Mouse (Mus musculus): ENCODE measurements at regions not wholly inside any gene's neighbourhood (a gene's known extent, or its start where the extent isn't known, plus 50 kb on each side); places are given as distances from the start of the nearest gene placed in this dataset.

- Histone ChIP-seq H3K27ac (ENCODE audit: insufficient read depth, low read depth, low read length) (no peak overlapping the region), H3K4me1 (ENCODE audit: control insufficient read depth, insufficient read depth, low read length) (no peaks in the 10 kb centered on the region), H3K4me3 (ENCODE audit: insufficient read depth, low read length) (no peak overlapping the region)
- TF ChIP-seq CTCF (IDR thresholded peaks at IDR 0.05; ENCODE audit: low read depth, low read length) (no peak), POLR2A (IDR thresholded peaks at IDR 0.05; ENCODE audit: borderline replicate concordance, low read depth, low read length) (no peak)
These were observed 402.7 kb upstream of the Btbd3 start for GRCm38 (mm10) chr2:137853399-137854259.

DNA sequence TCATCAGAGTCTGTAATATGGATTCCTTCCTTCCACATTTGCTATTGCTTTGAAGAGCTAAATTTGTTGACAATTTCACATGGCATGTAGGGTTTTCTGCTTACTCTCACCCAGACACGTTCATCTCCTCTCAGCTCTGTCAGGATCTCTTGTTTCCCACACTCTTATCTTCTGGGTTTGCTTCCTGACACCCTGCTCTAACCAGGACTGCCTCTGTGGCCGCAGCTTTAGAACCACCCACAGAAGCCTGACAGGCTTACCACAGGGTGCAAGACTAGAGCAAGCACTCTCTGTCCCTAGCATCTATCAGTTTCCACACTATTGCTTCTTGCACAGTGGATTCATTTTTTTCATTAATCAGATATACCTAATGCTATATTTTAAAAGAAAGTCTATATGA is 408.5 kb upstream of the Btbd3 start:
- H3K27ac ChIP-seq (ENCODE audit: insufficient read depth, low read depth, low read length), result no peak overlapping the region
- TF ChIP-seq POLR2A (IDR thresholded peaks at IDR 0.05; ENCODE audit: borderline replicate concordance, low read depth, low read length) (no peak), CTCF (IDR thresholded peaks at IDR 0.05; ENCODE audit: low read depth, low read length) (no peak)
- H3K4me1 ChIP-seq (ENCODE audit: control insufficient read depth, insufficient read depth, low read length), result no peaks in the 10 kb centered on the region

GRCm38 (mm10) chr2:137827814-137828374 is 428.5 kb upstream of the Btbd3 start:
- TF ChIP-seq CTCF (IDR thresholded peaks at IDR 0.05; ENCODE audit: low read depth, low read length) (no peak), POLR2A (IDR thresholded peaks at IDR 0.05; ENCODE audit: borderline replicate concordance, low read depth, low read length) (no peak)
- Histone ChIP-seq H3K4me1 (ENCODE audit: control insufficient read depth, insufficient read depth, low read length) (no peaks in the 10 kb centered on the region), H3K4me3 (ENCODE audit: insufficient read depth, low read length) (no peak overlapping the region), H3K27ac (ENCODE audit: insufficient read depth, low read depth, low read length) (no peak overlapping the region)

More for the DNA sequence above, 408.5 kb upstream of the Btbd3 start:
- H3K4me3 ChIP-seq (ENCODE audit: insufficient read depth, low read length), result no peak overlapping the region

DNA sequence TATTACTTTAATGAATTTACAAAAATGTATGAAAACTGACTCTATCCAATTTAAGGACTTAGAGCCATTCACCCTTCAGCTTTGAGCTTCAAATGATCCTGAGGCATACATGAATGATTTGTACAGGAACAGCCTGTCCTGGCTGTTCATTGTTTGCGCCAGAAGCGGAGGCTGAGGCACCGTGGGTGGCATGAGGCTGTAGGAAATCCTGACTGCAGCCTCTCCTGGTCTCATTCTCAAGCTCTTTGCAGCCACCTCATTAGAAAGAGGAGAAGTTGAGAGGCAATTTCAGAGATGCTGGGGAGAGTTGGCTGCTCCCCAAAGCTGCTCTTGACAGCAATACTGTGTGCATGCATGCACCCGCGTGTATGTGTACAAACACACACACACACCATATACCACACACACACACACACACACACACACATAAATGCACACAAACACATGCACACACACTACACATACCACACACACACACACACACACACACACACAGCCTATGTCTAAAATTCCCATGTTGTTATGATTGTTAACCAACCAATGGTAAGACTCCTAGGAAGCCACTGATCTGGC is 434.9 kb upstream of the Btbd3 start:
- no peak for TF ChIP-seq CTCF (IDR thresholded peaks at IDR 0.05; ENCODE audit: low read depth, low read length)
- TF ChIP-seq POLR2A (IDR thresholded peaks at IDR 0.05; ENCODE audit: borderline replicate concordance, low read depth, low read length), result no peak
- H3K4me1 ChIP-seq (ENCODE audit: control insufficient read depth, insufficient read depth, low read length), result no peaks in the 10 kb centered on the region
- H3K4me3 ChIP-seq (ENCODE audit: insufficient read depth, low read length), result no peak overlapping the region
- no peak overlapping the region for H3K27ac ChIP-seq (ENCODE audit: insufficient read depth, low read depth, low read length)

- TF ChIP-seq CTCF (IDR thresholded peaks at IDR 0.05; ENCODE audit: low read depth, low read length) (no peak), POLR2A (IDR thresholded peaks at IDR 0.05; ENCODE audit: borderline replicate concordance, low read depth, low read length) (no peak)
- Histone ChIP-seq H3K4me1 (ENCODE audit: control insufficient read depth, insufficient read depth, low read length) (no peaks in the 10 kb centered on the region), H3K27ac (ENCODE audit: insufficient read depth, low read depth, low read length) (no peak overlapping the region), H3K4me3 (ENCODE audit: insufficient read depth, low read length) (no peak overlapping the region)
These were observed 441.4 kb upstream of the Btbd3 start for GRCm38 (mm10) chr2:137814945-137815344.

- no peak overlapping the region for H3K4me3 ChIP-seq (ENCODE audit: insufficient read depth, low read length)
- H3K27ac ChIP-seq (ENCODE audit: insufficient read depth, low read depth, low read length), result no peak overlapping the region
- TF ChIP-seq POLR2A (IDR thresholded peaks at IDR 0.05; ENCODE audit: borderline replicate concordance, low read depth, low read length), result no peak
- no peak for TF ChIP-seq CTCF (IDR thresholded peaks at IDR 0.05; ENCODE audit: low read depth, low read length)
- no peaks in the 10 kb centered on the region for H3K4me1 ChIP-seq (ENCODE audit: control insufficient read depth, insufficient read depth, low read length)
These were observed 447.7 kb upstream of the Btbd3 start for GRCm38 (mm10) chr2:137808401-137809230.

GRCm38 (mm10) chr2:137807594-137808295 is 448.6 kb upstream of the Btbd3 start:
- TF ChIP-seq CTCF (IDR thresholded peaks at IDR 0.05; ENCODE audit: low read depth, low read length) (no peak), POLR2A (IDR thresholded peaks at IDR 0.05; ENCODE audit: borderline replicate concordance, low read depth, low read length) (no peak)
- no peak overlapping the region for H3K27ac ChIP-seq (ENCODE audit: insufficient read depth, low read depth, low read length)
- H3K4me3 ChIP-seq (ENCODE audit: insufficient read depth, low read length), result no peak overlapping the region
- no peaks in the 10 kb centered on the region for H3K4me1 ChIP-seq (ENCODE audit: control insufficient read depth, insufficient read depth, low read length)

DNA sequence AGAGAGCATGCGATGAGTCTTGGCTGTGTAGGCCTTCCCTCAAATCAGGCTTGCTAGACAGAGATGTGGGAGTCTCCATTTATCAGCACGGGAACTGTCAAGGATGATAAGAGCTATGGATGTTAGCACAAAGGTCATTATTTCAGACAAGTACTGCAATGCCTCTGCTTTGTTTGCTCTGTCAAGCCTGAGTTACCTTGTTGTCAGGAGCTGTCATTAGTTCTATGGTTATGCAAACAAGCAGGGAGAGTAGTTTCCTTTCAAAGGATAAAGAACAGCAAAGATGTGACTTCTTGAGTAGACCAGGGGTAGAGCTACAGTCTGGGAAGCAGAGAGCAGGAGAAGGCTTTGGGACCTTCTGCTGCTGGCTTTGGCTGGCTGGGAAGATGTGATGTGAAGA is 461.5 kb upstream of the Btbd3 start:
- H3K27ac ChIP-seq (ENCODE audit: insufficient read depth, low read depth, low read length), result no peak overlapping the region
- no peak overlapping the region for H3K4me3 ChIP-seq (ENCODE audit: insufficient read depth, low read length)
- TF ChIP-seq CTCF (IDR thresholded peaks at IDR 0.05; ENCODE audit: low read depth, low read length) (no peak), POLR2A (IDR thresholded peaks at IDR 0.05; ENCODE audit: borderline replicate concordance, low read depth, low read length) (no peak)
- H3K4me1 ChIP-seq (ENCODE audit: control insufficient read depth, insufficient read depth, low read length), result no peaks in the 10 kb centered on the region

GRCm38 (mm10) chr2:137784091-137784490 is 472.3 kb upstream of the Btbd3 start:
- H3K27ac ChIP-seq (ENCODE audit: insufficient read depth, low read depth, low read length), result no peak overlapping the region
- no peaks in the 10 kb centered on the region for H3K4me1 ChIP-seq (ENCODE audit: control insufficient read depth, insufficient read depth, low read length)
- H3K4me3 ChIP-seq (ENCODE audit: insufficient read depth, low read length), result no peak overlapping the region
- TF ChIP-seq POLR2A (IDR thresholded peaks at IDR 0.05; ENCODE audit: borderline replicate concordance, low read depth, low read length) (no peak), CTCF (IDR thresholded peaks at IDR 0.05; ENCODE audit: low read depth, low read length) (no peak)
